Mouse (Mus musculus) cortical plate, adult 2 months (tissue): Measurements from ENCODE around the gene Tbc1d9b.

Experiments used
- CTCF ChIP-seq: fragments of 200-500 bp; IDR thresholded peaks from 2 replicates; pipeline ENCODE4 v1.5.1; 2011; ENCODE audit warnings: mild to moderate bottlenecking, control low read depth, low read length; ENCODE audit not compliant: insufficient read depth; ENCODE audit errors: extremely low read depth
- POLR2A ChIP-seq: fragments of 200-500 bp; IDR thresholded peaks from 2 replicates; pipeline ENCODE4 v1.6.1; 2011; ENCODE audit warnings: mild to moderate bottlenecking, low read length, control low read depth; ENCODE audit not compliant: insufficient read depth; ENCODE audit errors: extremely low read depth

GRCm38 (mm10) chr11:50212848-50213758 lies 81.9 kb downstream of the Tbc1d9b start:
- TF ChIP-seq POLR2A: no peak; the same call in 1 of the 2 replicates
- no peak for TF ChIP-seq CTCF
